Mouse (Mus musculus): ENCODE measurements around the gene Uba52. TPM values are rescaled to one million over a fixed set of nuclear protein-coding genes. Genes with fewer than 3 reads are reported as not detected.
"Not testable (repeated sequence)": the region's sequence is repeated elsewhere in the genome, so short reads cannot be mapped to it uniquely, and the experiment has no call there.

Gene Uba52
- total and polyA plus RNA-seq, 2 experiments, result 750 to 770 TPM

GRCm38 (mm10) chr8:70517940-70518643, 7.5 kb upstream of the Uba52 start:
- WGBS, result 90% methylated on average over 10 of the region's 10 CpGs
- Histone ChIP-seq H3K27ac (replicated peaks; ENCODE audit: insufficient read depth, low read depth, low read length) (no peak overlapping the region), H3K36me3 (ENCODE audit: control insufficient read depth, insufficient read depth, low read length) (peaks cover 7% of the 10 kb centered on the region), H3K4me1 (ENCODE audit: control insufficient read depth, insufficient read depth, low read length) (peaks cover 2% of the 10 kb centered on the region; the same call in 1 of the 2 replicates), H3K9ac (ENCODE audit: low read depth, low read length) (no peak overlapping the region), H3K79me2 (ENCODE audit: control insufficient read depth, insufficient read depth, low read length) (peaks cover 10% of the 10 kb centered on the region; the same call in 1 of the 2 replicates), H3K27me3 (ENCODE audit: control insufficient read depth, insufficient read depth, low read length) (no peaks in the 10 kb centered on the region), H3K4me3 (ENCODE audit: insufficient read depth, low read depth, low read length) (no peak overlapping the region)
- DNase-seq (ENCODE audit: extremely low read depth, low read depth, low spot score), result no peak
- TF ChIP-seq POLR2A (IDR thresholded peaks at IDR 0.05; ENCODE audit: extremely low read depth, insufficient read depth, low read length), result no peak
- no peak for TF ChIP-seq CTCF (IDR thresholded peaks at IDR 0.05; ENCODE audit: low read depth, low read length)

DNA sequence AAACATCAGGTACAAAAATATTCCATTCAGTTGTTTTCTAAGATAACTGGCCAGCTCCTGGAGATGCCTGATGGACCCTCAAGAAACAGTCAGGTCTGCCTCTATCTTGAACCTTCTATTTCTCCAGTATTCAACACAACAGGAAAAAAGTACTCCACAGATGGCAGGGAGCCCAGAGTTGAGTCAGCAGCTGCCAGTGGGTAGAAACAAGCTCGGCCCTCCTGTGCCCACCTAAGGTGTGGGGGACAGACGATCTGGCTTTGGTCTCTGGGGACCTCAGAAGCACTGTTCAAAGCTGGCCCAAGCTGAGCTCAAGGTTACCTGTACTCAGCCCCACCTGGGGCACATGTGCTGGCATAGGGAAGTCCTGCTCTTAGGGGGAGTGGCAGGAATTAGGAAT, 2.8 kb upstream of the Uba52 start:
- Histone ChIP-seq H3K27ac (replicated peaks; ENCODE audit: insufficient read depth, low read depth, low read length) (no peak overlapping the region), H3K79me2 (ENCODE audit: control insufficient read depth, insufficient read depth, low read length) (peaks cover 25% of the 10 kb centered on the region; the same call in 1 of the 2 replicates), H3K4me3 (ENCODE audit: insufficient read depth, low read depth, low read length) (no peak overlapping the region), H3K4me1 (ENCODE audit: control insufficient read depth, insufficient read depth, low read length) (peaks cover 14% of the 10 kb centered on the region), H3K9ac (ENCODE audit: low read depth, low read length) (no peak overlapping the region), H3K27me3 (ENCODE audit: control insufficient read depth, insufficient read depth, low read length) (no peaks in the 10 kb centered on the region), H3K36me3 (ENCODE audit: control insufficient read depth, insufficient read depth, low read length) (peaks cover 4% of the 10 kb centered on the region)
- 37% methylated on average over 2 of the region's 2 CpGs for WGBS
- TF ChIP-seq POLR2A (IDR thresholded peaks at IDR 0.05; ENCODE audit: extremely low read depth, insufficient read depth, low read length) (no peak), CTCF (IDR thresholded peaks at IDR 0.05; ENCODE audit: low read depth, low read length) (no peak)
- DNase-seq (ENCODE audit: extremely low read depth, low read depth, low spot score), result no peak

- DNase-seq (ENCODE audit: extremely low read depth, low read depth, low spot score), result no peak
- H3K79me2 ChIP-seq (ENCODE audit: control insufficient read depth, insufficient read depth, low read length), result peaks cover 25% of the 10 kb centered on the region; the same call in 1 of the 2 replicates
- no peak overlapping the region for H3K9ac ChIP-seq (ENCODE audit: low read depth, low read length)
- no peak overlapping the region for H3K4me3 ChIP-seq (ENCODE audit: insufficient read depth, low read depth, low read length)
- H3K36me3 ChIP-seq (ENCODE audit: control insufficient read depth, insufficient read depth, low read length), result peaks cover 12% of the 10 kb centered on the region
- TF ChIP-seq POLR2A (IDR thresholded peaks at IDR 0.05; ENCODE audit: extremely low read depth, insufficient read depth, low read length) (no peak), CTCF (IDR thresholded peaks at IDR 0.05; ENCODE audit: low read depth, low read length) (no peak)
- no peaks in the 10 kb centered on the region for H3K27me3 ChIP-seq (ENCODE audit: control insufficient read depth, insufficient read depth, low read length)
- H3K4me1 ChIP-seq (ENCODE audit: control insufficient read depth, insufficient read depth, low read length), result peaks cover 15% of the 10 kb centered on the region
- no peak overlapping the region for H3K27ac ChIP-seq (replicated peaks; ENCODE audit: insufficient read depth, low read depth, low read length)
- WGBS, result 77% methylated on average over 11 of the region's 11 CpGs
These were observed 1.8 kb upstream of the Uba52 start for GRCm38 (mm10) chr8:70512253-70512903.

DNA sequence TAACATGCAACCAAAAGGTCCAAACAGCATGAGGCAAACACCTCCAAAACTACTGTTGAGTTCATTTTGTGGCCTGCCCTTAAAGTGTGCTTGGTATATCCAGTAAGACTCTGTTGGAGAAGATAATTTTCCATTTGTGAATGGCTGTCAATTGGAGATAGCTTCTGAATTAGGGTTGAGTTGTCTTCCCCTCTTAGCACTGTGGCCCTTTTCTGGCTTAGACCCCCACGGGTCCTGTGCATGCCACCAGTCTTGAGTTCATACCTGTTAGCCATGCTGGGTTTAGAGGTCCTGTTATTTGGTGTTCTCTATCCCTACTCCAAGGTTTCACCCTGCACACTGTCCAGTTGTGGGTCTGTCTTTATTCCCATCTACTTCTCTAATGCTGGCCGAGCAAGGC, 1.2 kb upstream of the Uba52 start:
- Histone ChIP-seq H3K36me3 (ENCODE audit: control insufficient read depth, insufficient read depth, low read length) (peaks cover 12% of the 10 kb centered on the region), H3K4me1 (ENCODE audit: control insufficient read depth, insufficient read depth, low read length) (peaks cover 15% of the 10 kb centered on the region), H3K4me3 (ENCODE audit: insufficient read depth, low read depth, low read length) (no peak overlapping the region), H3K27ac (replicated peaks; ENCODE audit: insufficient read depth, low read depth, low read length) (no peak overlapping the region), H3K27me3 (ENCODE audit: control insufficient read depth, insufficient read depth, low read length) (no peaks in the 10 kb centered on the region), H3K9ac (ENCODE audit: low read depth, low read length) (no peak overlapping the region), H3K79me2 (ENCODE audit: control insufficient read depth, insufficient read depth, low read length) (peaks cover 25% of the 10 kb centered on the region; the same call in 1 of the 2 replicates)
- TF ChIP-seq CTCF (IDR thresholded peaks at IDR 0.05; ENCODE audit: low read depth, low read length) (no peak), POLR2A (IDR thresholded peaks at IDR 0.05; ENCODE audit: extremely low read depth, insufficient read depth, low read length) (no peak)
- no peak for DNase-seq (ENCODE audit: extremely low read depth, low read depth, low spot score)
- 96% methylated on average over 2 of the region's 2 CpGs for WGBS

GRCm38 (mm10) chr8:70511174-70511573, 573 bp upstream of the Uba52 start:
- Histone ChIP-seq H3K36me3 (ENCODE audit: control insufficient read depth, insufficient read depth, low read length) (peaks cover 12% of the 10 kb centered on the region), H3K9ac (ENCODE audit: low read depth, low read length) (peak overlapping the region; percentile 94), H3K4me3 (ENCODE audit: insufficient read depth, low read depth, low read length) (peak overlapping the region; percentile 96), H3K4me1 (ENCODE audit: control insufficient read depth, insufficient read depth, low read length) (peaks cover 15% of the 10 kb centered on the region), H3K27ac (replicated peaks; ENCODE audit: insufficient read depth, low read depth, low read length) (peak overlapping the region; percentile 92), H3K79me2 (ENCODE audit: control insufficient read depth, insufficient read depth, low read length) (peaks cover 25% of the 10 kb centered on the region; the same call in 1 of the 2 replicates)
- not testable (repeated sequence) for H3K27me3 ChIP-seq (ENCODE audit: control insufficient read depth, insufficient read depth, low read length)
- 28% methylated on average over 6 of the region's 6 CpGs for WGBS
- peak; percentile 37 for DNase-seq (ENCODE audit: extremely low read depth, low read depth, low spot score)

Data from liver, adult 2 months (tissue).